Mouse (Mus musculus) midbrain, embryonic 12.5 days (tissue): ENCODE measurements around the gene Gimap4. TPM values are rescaled to one million over a fixed set of nuclear protein-coding genes. Genes with fewer than 3 reads are reported as not detected.
A peak's percentile ranks its signal among the peaks of the same experiment; 100 is the strongest.

Experiments used
- ATAC-seq: fragments of 200-750 bp; cut with Nextera tagmentation; 2 replicates; pipeline ENCODE4 v1.8.0; 2017; ENCODE audit warnings: low read depth, moderate TSS enrichment, moderate library complexity; ENCODE audit not compliant: low FRiP score
- H3K27ac ChIP-seq: fragments of 300-500 bp; sonication (generic); replicated peaks from 2 replicates; pipeline ENCODE4 v1.5.1; 2016; ENCODE audit warnings: mild to moderate bottlenecking
- H3K27me3 ChIP-seq: fragments of 300-500 bp; sonication (generic); 2 replicates; pipeline ENCODE4 v1.6.1; 2016; ENCODE audit warnings: mild to moderate bottlenecking
- H3K36me3 ChIP-seq: fragments of 300-500 bp; sonication (generic); 2 replicates; pipeline ENCODE4 v1.6.1; 2016
- H3K4me1 ChIP-seq: fragments of 300-500 bp; sonication (generic); 2 replicates; pipeline ENCODE4 v1.6.1; 2016
- H3K4me2 ChIP-seq: fragments of 300-500 bp; sonication (generic); replicated peaks from 2 replicates; pipeline ENCODE4 v1.6.1; 2016; ENCODE audit warnings: mild to moderate bottlenecking, moderate library complexity
- H3K4me3 ChIP-seq: fragments of 300-500 bp; sonication (generic); 2 replicates; pipeline ENCODE4 v1.5.1; 2016; ENCODE audit warnings: mild to moderate bottlenecking
- H3K9ac ChIP-seq: fragments of 300-500 bp; sonication (generic); replicated peaks from 2 replicates; pipeline ENCODE4 v1.6.1; 2016; ENCODE audit warnings: mild to moderate bottlenecking, moderate library complexity
- H3K9me3 ChIP-seq: fragments of 300-500 bp; sonication (generic); 2 replicates; pipeline ENCODE4 v1.6.1; 2016; ENCODE audit warnings: mild to moderate bottlenecking
- WGBS: fragments of 180-500 bp; shearing (Covaris S2); methylation state at CpG from one replicate; pipeline ENCODE4 v1.1.7; 2016; 5-methylcytosine and 5-hydroxymethylcytosine counted together
- polyA plus RNA-seq: library from polyadenylated mRNA; unstranded; fragments of >200 nt; fragmentation: Nextera tagmentation; extraction: Ambion mirVana; gene quantifications from 2 replicates; pipeline ENCODE4 v1.2.1, GENCODE M21; 2016

Gene Gimap4
- polyA plus RNA-seq = 2.3 and 3.0 TPM in 2 replicates

DNA sequence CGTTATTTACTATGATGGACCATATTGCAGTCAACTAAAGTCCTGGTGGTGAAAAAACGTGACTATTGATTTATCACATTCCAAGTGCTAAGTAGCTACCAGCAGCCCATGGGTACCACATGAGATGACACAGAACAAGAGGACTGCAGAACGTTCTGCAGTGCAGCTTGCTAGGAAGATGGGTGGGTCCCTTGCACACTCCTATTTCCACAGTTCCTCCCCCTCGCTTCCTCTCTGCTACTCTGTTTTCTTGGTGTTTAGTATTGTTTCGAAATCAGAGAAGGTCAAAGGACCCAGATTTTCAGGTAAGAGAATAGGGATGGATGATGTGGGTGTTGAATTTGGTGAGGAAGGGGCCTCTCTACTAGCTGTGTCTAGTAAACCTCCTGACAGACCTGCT lies at the start of gene Gimap4:
TSS of gene Gimap4 (plus strand) at position 231 of the 400 bp plus-strand sequence.
- no peak within 1 kb of the TSS for H3K4me2 ChIP-seq
- H3K27me3 ChIP-seq = no peaks in the 10 kb centered on the region
- H3K9me3 ChIP-seq = no peaks in the 10 kb centered on the region
- H3K27ac ChIP-seq = no peak within 1 kb of the TSS
- WGBS = 82% methylated on average over 5 of the region's 5 CpGs
- H3K9ac ChIP-seq = no peak within 1 kb of the TSS
- no peak for ATAC-seq
- no peaks in the 10 kb centered on the region for H3K36me3 ChIP-seq
- H3K4me3 ChIP-seq = no peak within 1 kb of the TSS
- no peaks in the 10 kb centered on the region for H3K4me1 ChIP-seq

DNA sequence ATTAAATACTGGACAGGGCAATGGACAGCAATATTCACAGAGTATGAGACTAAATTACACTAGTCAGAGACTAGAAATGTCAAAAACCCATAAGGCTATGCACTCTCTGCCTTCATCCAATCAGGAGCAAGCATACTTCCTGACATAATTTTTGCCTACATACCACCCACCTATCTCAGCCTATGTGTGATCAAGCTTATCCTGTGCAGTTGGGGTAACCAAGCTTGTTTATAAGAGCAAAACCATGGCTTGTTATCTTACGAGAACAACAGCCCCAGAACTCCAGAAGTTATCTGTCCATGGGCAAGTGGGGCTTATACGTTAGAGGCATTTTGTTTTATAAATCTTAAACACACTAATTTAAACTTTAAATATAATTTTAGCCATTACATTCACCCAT lies 49.2 kb upstream of the Gimap4 start:
- 88% methylated on average over 2 of the region's 2 CpGs for WGBS
- ATAC-seq = no peak
- no peaks in the 10 kb centered on the region for H3K9me3 ChIP-seq

DNA sequence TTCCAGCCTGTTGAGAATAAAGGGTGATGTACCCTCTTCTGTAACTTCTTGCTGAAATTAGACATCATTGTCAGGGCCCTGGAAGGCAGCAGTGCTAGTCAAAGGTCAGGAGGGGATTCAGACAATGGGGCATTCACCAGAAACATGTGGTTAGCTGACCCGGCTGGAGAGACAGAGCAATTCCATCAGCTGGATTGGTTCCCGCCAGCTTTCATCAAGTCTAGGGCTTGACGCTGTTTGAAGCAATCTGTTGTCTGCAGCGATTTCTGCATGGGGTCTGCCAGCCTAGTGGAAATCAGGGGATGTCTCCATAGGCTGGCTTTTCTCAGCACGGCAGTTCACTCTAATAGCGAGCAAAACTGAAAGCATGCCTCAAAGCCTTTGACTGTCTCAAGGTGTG lies 47.8 kb upstream of the Gimap4 start:
- H3K9me3 ChIP-seq = no peaks in the 10 kb centered on the region
- H3K4me1 ChIP-seq = no peaks in the 10 kb centered on the region
- WGBS = 43% methylated on average over 6 of the region's 6 CpGs
- H3K36me3 ChIP-seq = no peaks in the 10 kb centered on the region
- no peak overlapping the region for H3K27ac ChIP-seq
- no peak overlapping the region for H3K9ac ChIP-seq
- no peak overlapping the region for H3K4me3 ChIP-seq
- ATAC-seq = no peak
- H3K27me3 ChIP-seq = no peaks in the 10 kb centered on the region
- H3K4me2 ChIP-seq = no peak overlapping the region

More for the DNA sequence above, 49.2 kb upstream of the Gimap4 start:
- no peak overlapping the region for H3K27ac ChIP-seq
- H3K9ac ChIP-seq = no peak overlapping the region
- peaks cover 9% of the 10 kb centered on the region for H3K27me3 ChIP-seq
- H3K36me3 ChIP-seq = no peaks in the 10 kb centered on the region
- no peak overlapping the region for H3K4me3 ChIP-seq
- H3K4me1 ChIP-seq = no peaks in the 10 kb centered on the region
- no peak overlapping the region for H3K4me2 ChIP-seq

DNA sequence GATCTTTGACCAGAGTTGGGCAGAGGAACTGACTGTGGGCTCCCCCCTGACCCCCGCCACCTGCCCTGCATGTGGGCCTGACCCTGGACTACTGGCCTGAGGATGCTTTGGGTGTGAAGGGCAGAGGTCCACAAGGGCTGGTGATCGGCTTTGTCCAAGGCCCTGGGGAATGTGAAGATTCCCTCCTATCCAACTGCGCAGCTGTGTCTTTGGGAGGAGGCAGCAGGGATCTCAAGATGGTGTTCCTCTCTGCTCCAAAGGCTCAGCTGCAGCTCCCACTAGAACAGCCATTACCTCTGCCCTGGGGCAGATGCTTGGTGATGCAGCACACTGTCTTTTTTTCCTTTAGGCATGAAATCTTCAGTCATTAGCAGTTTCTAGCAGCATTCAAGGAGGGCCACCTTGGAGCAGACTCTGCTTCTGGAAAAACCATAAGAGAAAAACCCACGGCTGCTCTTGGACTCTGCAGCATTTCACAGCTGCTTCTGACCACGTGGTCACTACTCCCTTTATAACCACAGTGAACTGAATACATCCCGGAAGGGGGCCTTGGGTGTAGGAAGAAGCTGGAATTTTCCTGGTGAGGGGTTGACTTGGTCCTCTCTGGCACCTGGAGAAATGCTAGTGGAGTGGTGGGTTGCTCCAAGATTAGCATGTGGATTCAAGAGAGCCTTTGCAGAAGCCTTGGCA lies 46.4 kb upstream of the Gimap4 start:
- no peak for ATAC-seq
- no peaks in the 10 kb centered on the region for H3K27me3 ChIP-seq
- no peak overlapping the region for H3K4me3 ChIP-seq
- WGBS = 68% methylated on average over 6 of the region's 6 CpGs
- H3K9me3 ChIP-seq = no peaks in the 10 kb centered on the region
- no peak overlapping the region for H3K27ac ChIP-seq
- no peak overlapping the region for H3K4me2 ChIP-seq
- no peak overlapping the region for H3K9ac ChIP-seq
- no peaks in the 10 kb centered on the region for H3K4me1 ChIP-seq
- H3K36me3 ChIP-seq = no peaks in the 10 kb centered on the region

DNA sequence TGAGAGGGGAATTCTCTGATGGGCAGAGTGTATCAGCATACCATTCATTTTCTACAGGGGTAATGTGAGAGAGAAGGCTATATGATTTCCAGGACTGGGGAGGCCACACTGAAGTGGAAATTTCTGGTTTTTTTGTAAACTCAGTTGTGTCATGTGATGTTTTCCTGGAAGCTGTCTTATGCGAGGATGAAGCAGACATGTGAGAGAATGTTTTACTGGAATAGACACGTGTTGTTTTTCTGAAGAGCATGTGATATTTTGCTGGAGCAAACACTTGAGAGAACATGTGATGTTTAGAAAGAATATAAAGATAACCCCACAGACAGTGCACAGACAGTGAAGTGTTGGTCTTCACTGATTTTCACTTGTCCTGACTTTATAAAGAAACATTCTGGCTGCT lies 45.8 kb upstream of the Gimap4 start:
- H3K9me3 ChIP-seq = no peaks in the 10 kb centered on the region
- no peak for ATAC-seq
- WGBS = 84% methylated on average over 2 of the region's 2 CpGs

DNA sequence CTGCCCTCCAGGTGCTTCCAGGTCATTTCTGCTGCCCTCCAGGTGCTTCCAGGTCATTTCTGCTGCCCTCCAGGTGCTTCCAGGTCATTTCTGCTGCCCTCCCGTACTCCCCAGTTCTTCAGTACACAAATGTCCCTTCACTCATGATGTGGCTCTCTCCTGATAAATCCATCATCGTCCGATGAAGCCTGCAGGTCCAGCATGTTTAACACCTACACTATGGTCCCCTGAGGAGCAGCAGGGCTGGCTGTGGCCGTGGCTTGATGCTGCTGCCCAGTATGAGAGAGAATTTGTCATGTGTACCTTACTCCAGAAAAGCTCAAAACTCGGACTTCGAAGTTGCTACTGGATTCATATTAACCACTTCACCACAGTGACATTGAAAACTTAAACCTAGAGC lies 43.0 kb upstream of the Gimap4 start:
- no peak overlapping the region for H3K27ac ChIP-seq
- no peaks in the 10 kb centered on the region for H3K36me3 ChIP-seq
- peaks cover 2% of the 10 kb centered on the region; the same call in 1 of the 2 replicates for H3K4me1 ChIP-seq
- no peak overlapping the region for H3K4me3 ChIP-seq
- ATAC-seq = no peak
- H3K4me2 ChIP-seq = no peak overlapping the region
- 81% methylated on average over 6 of the region's 6 CpGs for WGBS
- H3K9me3 ChIP-seq = no peaks in the 10 kb centered on the region
- 0 out of 2 replicates have a peak, but pooled peaks cover 5% of the 10 kb centered on the region for H3K27me3 ChIP-seq
- no peak overlapping the region for H3K9ac ChIP-seq

More for the DNA sequence above, 45.8 kb upstream of the Gimap4 start:
- Histone ChIP-seq H3K4me3 (no peak overlapping the region), H3K9ac (no peak overlapping the region), H3K4me1 (no peaks in the 10 kb centered on the region), H3K36me3 (no peaks in the 10 kb centered on the region), H3K4me2 (no peak overlapping the region), H3K27ac (no peak overlapping the region), H3K27me3 (no peaks in the 10 kb centered on the region)

DNA sequence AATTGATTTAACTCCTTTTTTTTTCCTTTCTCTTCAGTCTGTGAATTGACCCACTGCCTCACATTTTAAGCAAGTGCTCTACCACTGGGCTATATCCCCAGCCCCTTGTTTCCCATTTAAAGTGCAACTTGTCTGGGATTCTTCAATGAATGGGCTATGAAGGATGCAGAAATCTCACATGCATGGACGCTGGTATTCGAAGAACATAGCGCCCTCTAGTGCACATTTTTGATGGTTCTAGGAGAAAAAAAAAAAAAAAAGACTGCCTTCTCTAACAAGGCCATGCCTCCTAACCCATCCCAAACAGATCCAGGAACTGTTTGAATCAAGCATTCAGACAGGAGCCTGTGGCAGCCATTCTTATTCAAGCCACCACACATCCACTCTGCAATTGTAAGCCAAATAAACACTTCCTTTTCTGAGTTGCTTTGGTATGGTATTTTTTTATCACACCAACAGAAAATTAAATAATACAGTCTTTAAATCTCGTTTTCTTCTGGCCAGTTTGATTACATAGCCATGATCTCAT lies 41.5 kb upstream of the Gimap4 start:
- ATAC-seq = no peak
- no peaks in the 10 kb centered on the region for H3K9me3 ChIP-seq
- WGBS = 24% methylated on average over 4 of the region's 4 CpGs

DNA sequence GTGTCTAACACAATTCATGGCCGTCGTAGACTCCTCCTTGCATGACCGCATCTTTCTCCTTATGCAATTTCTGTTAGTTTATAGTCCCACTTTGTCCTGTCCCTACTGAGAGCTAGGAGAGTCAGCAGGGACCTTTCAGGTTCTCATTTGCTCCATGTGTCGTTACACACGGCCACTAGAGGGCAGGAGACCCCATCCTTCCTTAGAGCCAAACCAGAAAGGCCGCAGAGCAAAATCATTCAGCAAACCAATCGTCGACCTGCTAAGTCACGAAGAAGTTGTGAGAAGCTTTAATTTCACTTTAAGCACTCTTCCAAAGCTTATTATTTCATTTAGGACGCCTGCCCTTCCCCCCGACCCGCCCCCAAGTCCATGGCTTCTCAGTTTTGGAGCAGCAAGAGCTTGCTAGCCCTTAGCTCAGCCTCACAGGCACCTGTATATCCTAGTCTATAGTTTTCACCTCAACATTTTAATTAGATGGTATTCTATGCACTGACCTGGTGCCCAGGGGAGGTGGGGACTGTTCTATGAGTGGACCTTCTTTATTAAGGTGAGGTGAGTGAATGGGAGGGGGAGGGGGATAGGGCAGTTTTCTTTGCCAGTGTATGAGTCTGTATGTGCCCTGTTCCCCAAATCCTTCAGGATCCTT lies 38.6 kb upstream of the Gimap4 start:
- WGBS = 12% methylated on average over 12 of the region's 12 CpGs
- Histone ChIP-seq H3K4me2 (no peak overlapping the region), H3K27ac (no peak overlapping the region), H3K9me3 (no peaks in the 10 kb centered on the region), H3K9ac (no peak overlapping the region), H3K27me3 (0 out of 2 replicates have a peak, but pooled peaks cover 5% of the 10 kb centered on the region), H3K36me3 (no peaks in the 10 kb centered on the region), H3K4me3 (no peak overlapping the region), H3K4me1 (peaks cover 2% of the 10 kb centered on the region; the same call in 1 of the 2 replicates)
- ATAC-seq = peak; percentile 19; the same call in 1 of the 2 replicates

More for the DNA sequence above, 41.5 kb upstream of the Gimap4 start:
- Histone ChIP-seq H3K4me3 (no peak overlapping the region), H3K27me3 (0 out of 2 replicates have a peak, but pooled peaks cover 5% of the 10 kb centered on the region), H3K9ac (no peak overlapping the region), H3K4me1 (peaks cover 2% of the 10 kb centered on the region; the same call in 1 of the 2 replicates), H3K36me3 (no peaks in the 10 kb centered on the region), H3K4me2 (no peak overlapping the region), H3K27ac (no peak overlapping the region)

DNA sequence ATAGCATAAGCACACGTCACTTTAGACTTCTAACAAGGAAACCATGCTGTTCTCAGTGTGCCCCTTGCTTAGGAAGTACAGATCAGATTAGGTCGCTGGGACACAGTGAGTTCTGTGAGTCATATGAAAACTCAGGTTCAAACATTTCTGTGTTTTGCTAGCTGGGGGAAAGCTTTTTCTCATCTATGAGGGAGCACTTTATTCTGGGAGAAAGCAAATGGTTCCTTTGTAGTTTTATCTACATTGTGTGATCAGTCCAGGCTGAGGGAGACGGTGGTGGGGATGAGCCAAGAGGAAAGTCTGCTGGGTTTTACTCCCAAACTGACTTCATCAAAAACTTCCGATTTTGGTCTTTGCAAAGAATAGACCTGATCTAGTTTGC lies 38.0 kb upstream of the Gimap4 start:
- H3K9me3 ChIP-seq = no peaks in the 10 kb centered on the region
- peaks cover 2% of the 10 kb centered on the region; the same call in 1 of the 2 replicates for H3K4me1 ChIP-seq
- WGBS = 88% methylated on average over 4 of the region's 4 CpGs
- H3K27ac ChIP-seq = no peak overlapping the region
- H3K36me3 ChIP-seq = no peaks in the 10 kb centered on the region
- H3K27me3 ChIP-seq = 0 out of 2 replicates have a peak, but pooled peaks cover 5% of the 10 kb centered on the region
- H3K4me3 ChIP-seq = no peak overlapping the region
- ATAC-seq = no peak
- H3K4me2 ChIP-seq = no peak overlapping the region
- no peak overlapping the region for H3K9ac ChIP-seq

DNA sequence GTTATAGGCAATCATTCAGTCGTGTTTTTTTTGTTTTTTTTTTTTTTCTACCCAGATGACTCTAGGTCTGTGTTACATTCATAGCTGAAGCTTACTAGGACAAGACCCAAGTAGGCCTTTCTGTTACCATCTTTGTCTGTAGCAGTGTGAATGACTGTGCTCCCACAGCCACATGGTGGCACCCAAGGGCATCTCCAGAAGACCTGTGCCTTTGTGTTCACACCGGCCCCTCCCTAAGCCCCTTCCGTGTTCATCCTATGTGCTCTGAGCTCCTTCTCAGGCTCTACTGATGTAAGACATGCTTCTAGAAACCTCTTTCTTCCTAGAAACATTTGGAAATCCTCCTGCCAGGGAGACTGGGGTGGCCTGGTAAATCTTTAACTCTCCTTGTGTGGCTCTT lies 37.4 kb upstream of the Gimap4 start, which contains the start of gene Gimap8:
TSS of gene Gimap8 (plus strand) at position 240 of the 400 bp plus-strand sequence.
- Histone ChIP-seq H3K4me2 (no peak within 1 kb of the TSS), H3K36me3 (no peaks in the 10 kb centered on the region), H3K9me3 (no peaks in the 10 kb centered on the region), H3K4me3 (no peak within 1 kb of the TSS), H3K4me1 (peaks cover 2% of the 10 kb centered on the region; the same call in 1 of the 2 replicates), H3K27ac (no peak within 1 kb of the TSS), H3K27me3 (0 out of 2 replicates have a peak, but pooled peaks cover 5% of the 10 kb centered on the region), H3K9ac (no peak within 1 kb of the TSS)
- no peak for ATAC-seq
- WGBS = 52% methylated on average over 3 of the region's 3 CpGs

DNA sequence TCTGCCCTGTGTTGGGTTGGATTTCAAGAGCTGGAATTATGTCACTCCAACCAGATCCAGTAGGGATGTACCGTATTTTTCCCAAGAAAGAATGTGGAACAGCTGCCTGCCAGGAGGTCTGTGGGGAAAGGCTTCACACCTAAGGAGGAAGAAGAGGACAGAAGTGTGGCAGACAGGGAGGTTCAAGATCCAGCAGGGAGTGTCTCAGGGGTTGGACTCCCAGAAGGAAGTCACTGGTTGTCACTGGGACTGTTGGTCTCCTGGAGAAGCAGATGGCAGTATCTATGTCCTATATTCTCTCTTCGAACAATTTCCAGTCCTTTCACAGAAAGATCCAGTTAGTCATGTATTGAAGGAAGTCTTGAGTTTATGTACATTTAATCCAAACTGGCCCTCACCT lies 36.7 kb upstream of the Gimap4 start:
- H3K36me3 ChIP-seq = no peaks in the 10 kb centered on the region
- 89% methylated on average over 2 of the region's 2 CpGs for WGBS
- no peak overlapping the region for H3K4me3 ChIP-seq
- H3K9ac ChIP-seq = no peak overlapping the region
- H3K27me3 ChIP-seq = 0 out of 2 replicates have a peak, but pooled peaks cover 5% of the 10 kb centered on the region
- no peaks in the 10 kb centered on the region for H3K9me3 ChIP-seq
- H3K4me1 ChIP-seq = peaks cover 2% of the 10 kb centered on the region; the same call in 1 of the 2 replicates
- ATAC-seq = no peak
- H3K4me2 ChIP-seq = no peak overlapping the region
- H3K27ac ChIP-seq = no peak overlapping the region

DNA sequence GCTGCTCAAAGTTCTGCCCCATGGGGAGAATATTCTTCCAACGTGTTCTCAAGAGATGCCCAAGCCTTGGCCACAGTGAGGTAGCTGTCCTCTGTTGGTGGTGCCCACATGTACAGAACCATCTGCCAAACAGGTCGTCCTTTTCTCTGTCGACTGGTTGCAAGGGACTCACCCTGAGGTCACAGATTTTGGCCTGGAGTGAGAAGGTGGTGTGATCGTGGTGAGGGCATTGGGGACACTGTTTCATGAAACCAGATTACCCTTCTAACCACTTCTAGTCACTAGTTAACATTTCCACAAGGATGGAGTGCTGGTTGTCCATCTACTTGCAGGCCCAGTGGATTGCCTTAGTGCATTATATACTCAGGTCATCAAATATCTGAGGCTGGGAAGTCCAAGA lies 35.6 kb upstream of the Gimap4 start:
- Histone ChIP-seq H3K9ac (no peak overlapping the region), H3K4me1 (peaks cover 2% of the 10 kb centered on the region; the same call in 1 of the 2 replicates), H3K9me3 (no peaks in the 10 kb centered on the region), H3K27ac (no peak overlapping the region), H3K4me3 (no peak overlapping the region), H3K4me2 (no peak overlapping the region), H3K27me3 (0 out of 2 replicates have a peak, but pooled peaks cover 5% of the 10 kb centered on the region), H3K36me3 (no peaks in the 10 kb centered on the region)
- no peak for ATAC-seq
- 86% methylated on average over 4 of the region's 4 CpGs for WGBS
